Mouse (Mus musculus): Measurements from ENCODE around the gene Mapk8ip2. TPM values are rescaled to one million over a fixed set of nuclear protein-coding genes. Genes with fewer than 3 reads are reported as not detected.

Mapk8ip2 gene
- polyA plus RNA-seq, 1 experiment from 2014 or later, result 61.6 TPM

GRCm38 (mm10) chr15:89480584-89480983, 26.9 kb downstream of the Mapk8ip2 start:
- ATAC-seq (ENCODE audit: low FRiP score, low TSS enrichment), result no peak
- DNase-seq, result no peak
- Histone ChIP-seq H3K4me1 (ENCODE audit: control insufficient read depth, insufficient read depth, low read length) (peaks cover 6% of the 10 kb centered on the region), H3K9ac (replicated peaks; ENCODE audit: low read length) (no peak overlapping the region), H3K4me3 (replicated peaks; ENCODE audit: low read depth, low read length) (no peak overlapping the region), H3K27ac (replicated peaks; ENCODE audit: low read depth, low read length) (no peak overlapping the region), H3K9me3 (ENCODE audit: control insufficient read depth, low read length) (no peaks in the 10 kb centered on the region), H3K27me3 (ENCODE audit: control insufficient read depth, insufficient read depth, low read length) (no peaks in the 10 kb centered on the region), H3K4me2 (ENCODE audit: low read length) (no peak overlapping the region), H3K36me3 (ENCODE audit: control insufficient read depth, insufficient read depth, low read length) (no peaks in the 10 kb centered on the region)
- 90% methylated on average over 8 of the region's 8 CpGs for WGBS

GRCm38 (mm10) chr15:89488182-89488581, 34.5 kb downstream of the Mapk8ip2 start:
- Histone ChIP-seq H3K27ac (replicated peaks; ENCODE audit: low read depth, low read length) (no peak overlapping the region), H3K4me2 (ENCODE audit: low read length) (no peak overlapping the region), H3K9me3 (ENCODE audit: control insufficient read depth, low read length) (no peaks in the 10 kb centered on the region; the same call in 1 of the 2 replicates), H3K9ac (replicated peaks; ENCODE audit: low read length) (no peak overlapping the region), H3K4me3 (replicated peaks; ENCODE audit: low read depth, low read length) (no peak overlapping the region), H3K36me3 (ENCODE audit: control insufficient read depth, insufficient read depth, low read length) (no peaks in the 10 kb centered on the region), H3K4me1 (ENCODE audit: control insufficient read depth, insufficient read depth, low read length) (no peaks in the 10 kb centered on the region), H3K27me3 (ENCODE audit: control insufficient read depth, insufficient read depth, low read length) (no peaks in the 10 kb centered on the region)
- WGBS, result 88% methylated on average over 12 of the region's 12 CpGs
- ATAC-seq (ENCODE audit: low FRiP score, low TSS enrichment), result no peak
- no peak for DNase-seq

- ATAC-seq (ENCODE audit: low FRiP score, low TSS enrichment), result no peak
- Histone ChIP-seq H3K4me2 (ENCODE audit: low read length) (no peak overlapping the region), H3K9ac (replicated peaks; ENCODE audit: low read length) (no peak overlapping the region), H3K9me3 (ENCODE audit: control insufficient read depth, low read length) (no peaks in the 10 kb centered on the region; the same call in 1 of the 2 replicates), H3K4me3 (replicated peaks; ENCODE audit: low read depth, low read length) (no peak overlapping the region), H3K36me3 (ENCODE audit: control insufficient read depth, insufficient read depth, low read length) (no peaks in the 10 kb centered on the region), H3K4me1 (ENCODE audit: control insufficient read depth, insufficient read depth, low read length) (no peaks in the 10 kb centered on the region), H3K27ac (replicated peaks; ENCODE audit: low read depth, low read length) (no peak overlapping the region), H3K27me3 (ENCODE audit: control insufficient read depth, insufficient read depth, low read length) (no peaks in the 10 kb centered on the region)
- 62% methylated on average over 14 of the region's 14 CpGs for WGBS
- DNase-seq, result no peak
Observed at GRCm38 (mm10) chr15:89488611-89489117, 35.0 kb downstream of the Mapk8ip2 start.

DNA sequence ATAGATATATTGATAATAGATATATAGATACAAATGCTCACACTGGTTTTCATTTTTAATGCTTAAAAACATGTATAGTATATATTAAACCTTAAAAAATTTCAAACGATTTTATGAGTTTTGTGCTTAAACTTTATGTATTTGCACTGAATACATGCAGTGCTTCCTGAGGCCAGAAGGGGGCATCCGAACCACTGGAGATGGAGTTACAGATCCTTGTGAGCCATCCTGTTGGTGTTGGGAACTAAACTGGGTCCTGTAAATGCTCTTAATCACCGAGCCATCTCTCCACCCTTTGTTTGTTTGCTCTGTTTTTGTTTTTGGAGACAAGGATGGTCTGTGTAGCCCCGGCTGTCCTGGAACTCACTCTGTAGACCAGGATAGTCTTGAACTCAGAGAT, 41.3 kb downstream of the Mapk8ip2 start:
- no peak for DNase-seq
- peaks cover 10% of the 10 kb centered on the region for H3K4me1 ChIP-seq (ENCODE audit: control insufficient read depth, insufficient read depth, low read length)
- no peak overlapping the region for H3K27ac ChIP-seq (replicated peaks; ENCODE audit: low read depth, low read length)
- 85% methylated on average over 4 of the region's 4 CpGs for WGBS
- H3K36me3 ChIP-seq (ENCODE audit: control insufficient read depth, insufficient read depth, low read length), result no peaks in the 10 kb centered on the region
- no peaks in the 10 kb centered on the region; the same call in 1 of the 2 replicates for H3K9me3 ChIP-seq (ENCODE audit: control insufficient read depth, low read length)
- no peak overlapping the region for H3K4me3 ChIP-seq (replicated peaks; ENCODE audit: low read depth, low read length)
- peaks cover 8% of the 10 kb centered on the region; the same call in 1 of the 2 replicates for H3K27me3 ChIP-seq (ENCODE audit: control insufficient read depth, insufficient read depth, low read length)
- H3K9ac ChIP-seq (replicated peaks; ENCODE audit: low read length), result no peak overlapping the region
- no peak for ATAC-seq (ENCODE audit: low FRiP score, low TSS enrichment)
- no peak overlapping the region for H3K4me2 ChIP-seq (ENCODE audit: low read length)

DNA sequence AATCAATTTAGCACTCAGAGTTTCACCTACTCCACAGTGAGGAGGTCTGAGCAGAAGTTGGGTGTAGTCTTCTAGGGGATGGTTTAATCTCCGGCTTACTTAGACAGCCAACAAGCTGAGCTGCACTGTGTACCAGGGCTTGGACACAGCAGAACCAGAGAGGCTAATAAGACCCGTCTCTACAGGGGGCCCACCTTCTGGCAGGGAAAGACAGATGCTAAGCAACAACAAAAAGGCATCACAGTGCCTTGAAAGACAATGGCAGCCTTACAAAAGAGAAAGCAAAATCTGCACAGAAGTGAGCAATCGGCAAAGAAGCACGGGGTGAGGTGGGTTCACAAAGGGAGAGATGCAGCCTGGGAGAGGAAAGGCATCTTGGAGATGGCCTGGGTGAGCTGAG, 42.4 kb downstream of the Mapk8ip2 start:
- no peaks in the 10 kb centered on the region for H3K36me3 ChIP-seq (ENCODE audit: control insufficient read depth, insufficient read depth, low read length)
- H3K9me3 ChIP-seq (ENCODE audit: control insufficient read depth, low read length), result no peaks in the 10 kb centered on the region; the same call in 1 of the 2 replicates
- H3K4me3 ChIP-seq (replicated peaks; ENCODE audit: low read depth, low read length), result no peak overlapping the region
- 8% methylated on average over 4 of the region's 4 CpGs for WGBS
- ATAC-seq (ENCODE audit: low FRiP score, low TSS enrichment) (no peak), DNase-seq (no peak)
- no peak overlapping the region for H3K9ac ChIP-seq (replicated peaks; ENCODE audit: low read length)
- peaks cover 16% of the 10 kb centered on the region for H3K4me1 ChIP-seq (ENCODE audit: control insufficient read depth, insufficient read depth, low read length)
- no peak overlapping the region for H3K4me2 ChIP-seq (ENCODE audit: low read length)
- peaks cover 8% of the 10 kb centered on the region; the same call in 1 of the 2 replicates for H3K27me3 ChIP-seq (ENCODE audit: control insufficient read depth, insufficient read depth, low read length)
- H3K27ac ChIP-seq (replicated peaks; ENCODE audit: low read depth, low read length), result no peak overlapping the region

DNA sequence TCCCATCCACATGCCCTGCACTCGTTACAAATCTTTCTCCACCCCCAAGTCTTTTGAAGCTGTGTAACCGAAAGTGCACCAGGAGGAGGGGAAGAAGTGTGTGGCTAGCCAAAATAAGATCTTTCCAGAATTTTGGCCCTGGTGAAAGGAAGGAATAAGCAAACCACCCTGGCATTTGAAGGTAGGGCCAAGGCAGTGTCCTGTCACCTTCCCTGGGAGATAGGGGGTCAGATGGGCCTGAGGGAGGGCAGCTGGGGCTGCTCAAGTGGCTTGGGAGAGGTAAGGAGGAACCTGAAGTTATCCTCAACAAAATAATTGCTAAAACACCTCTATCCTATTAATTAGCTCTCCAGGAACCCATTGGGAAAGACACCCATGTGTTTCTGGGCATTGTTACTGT, 43.1 kb downstream of the Mapk8ip2 start:
- no peaks in the 10 kb centered on the region for H3K36me3 ChIP-seq (ENCODE audit: control insufficient read depth, insufficient read depth, low read length)
- ATAC-seq (ENCODE audit: low FRiP score, low TSS enrichment), result no peak
- DNase-seq, result no peak
- no peak overlapping the region for H3K4me2 ChIP-seq (ENCODE audit: low read length)
- no peak overlapping the region for H3K27ac ChIP-seq (replicated peaks; ENCODE audit: low read depth, low read length)
- 32% methylated on average over 2 of the region's 2 CpGs for WGBS
- H3K4me3 ChIP-seq (replicated peaks; ENCODE audit: low read depth, low read length), result no peak overlapping the region
- no peak overlapping the region for H3K9ac ChIP-seq (replicated peaks; ENCODE audit: low read length)
- peaks cover 11% of the 10 kb centered on the region; the same call in 1 of the 2 replicates for H3K27me3 ChIP-seq (ENCODE audit: control insufficient read depth, insufficient read depth, low read length)
- H3K4me1 ChIP-seq (ENCODE audit: control insufficient read depth, insufficient read depth, low read length), result peaks cover 16% of the 10 kb centered on the region
- H3K9me3 ChIP-seq (ENCODE audit: control insufficient read depth, low read length), result no peaks in the 10 kb centered on the region; the same call in 1 of the 2 replicates

DNA sequence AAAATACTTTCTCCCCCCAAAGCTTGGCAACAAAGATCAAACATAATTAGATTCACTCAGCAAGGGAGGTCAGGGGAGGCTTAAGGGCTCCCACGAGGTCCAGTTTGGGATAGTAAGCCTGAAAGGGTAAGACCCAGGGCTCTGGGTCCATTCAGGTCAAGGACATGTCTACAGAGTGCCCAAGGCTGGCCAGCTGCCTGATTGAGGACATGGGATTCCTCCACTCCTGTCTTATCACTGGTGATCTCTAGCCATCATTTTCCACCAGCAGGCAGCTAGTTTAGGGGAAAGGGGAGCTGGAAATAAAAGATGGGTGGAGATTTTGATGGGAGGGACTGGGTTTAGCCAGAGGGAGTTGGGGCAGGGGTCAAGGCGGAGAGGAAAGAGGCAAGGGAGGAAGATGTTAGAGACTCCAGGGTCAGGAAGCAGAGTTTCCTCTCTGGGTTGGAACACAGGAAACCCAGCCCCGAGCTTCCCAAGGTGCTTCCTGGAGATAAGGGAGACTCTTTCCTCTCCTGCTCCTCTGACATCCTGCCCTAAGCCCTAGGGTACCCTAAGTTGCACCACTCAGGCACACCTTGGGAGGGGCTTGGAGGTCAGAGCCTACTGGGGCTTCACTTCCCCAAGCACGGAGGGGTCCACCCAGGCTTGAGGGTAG, 43.8 kb downstream of the Mapk8ip2 start:
- 27% methylated on average over 4 of the region's 4 CpGs for WGBS
- no peak for DNase-seq

GRCm38 (mm10) chr15:89498049-89498960, 44.6 kb downstream of the Mapk8ip2 start:
- Histone ChIP-seq H3K4me3 (replicated peaks; ENCODE audit: low read depth, low read length) (peak overlapping the region; percentile 73), H3K4me2 (ENCODE audit: low read length) (peak overlapping the region; percentile 90), H3K9me3 (ENCODE audit: control insufficient read depth, low read length) (no peaks in the 10 kb centered on the region), H3K9ac (replicated peaks; ENCODE audit: low read length) (peak overlapping the region; percentile 79), H3K4me1 (ENCODE audit: control insufficient read depth, insufficient read depth, low read length) (peaks cover 16% of the 10 kb centered on the region), H3K27ac (replicated peaks; ENCODE audit: low read depth, low read length) (no peak overlapping the region; the same call in 1 of the 2 replicates), H3K36me3 (ENCODE audit: control insufficient read depth, insufficient read depth, low read length) (peaks cover 4% of the 10 kb centered on the region; the same call in 1 of the 2 replicates), H3K27me3 (ENCODE audit: control insufficient read depth, insufficient read depth, low read length) (peaks cover 11% of the 10 kb centered on the region; the same call in 1 of the 2 replicates)
- ATAC-seq (ENCODE audit: low FRiP score, low TSS enrichment), result 0 out of 2 replicates have a peak, but pooled peaks have one; percentile 5
- 4% methylated on average over 41 of the region's 41 CpGs for WGBS
- DNase-seq, result peak; percentile 82

More for the DNA sequence above, 43.8 kb downstream of the Mapk8ip2 start:
- ATAC-seq (ENCODE audit: low FRiP score, low TSS enrichment), result no peak
- no peaks in the 10 kb centered on the region; the same call in 1 of the 2 replicates for H3K9me3 ChIP-seq (ENCODE audit: control insufficient read depth, low read length)
- H3K4me3 ChIP-seq (replicated peaks; ENCODE audit: low read depth, low read length), result no peak overlapping the region
- H3K36me3 ChIP-seq (ENCODE audit: control insufficient read depth, insufficient read depth, low read length), result no peaks in the 10 kb centered on the region
- H3K4me2 ChIP-seq (ENCODE audit: low read length), result no peak overlapping the region
- H3K27me3 ChIP-seq (ENCODE audit: control insufficient read depth, insufficient read depth, low read length), result peaks cover 11% of the 10 kb centered on the region; the same call in 1 of the 2 replicates
- H3K4me1 ChIP-seq (ENCODE audit: control insufficient read depth, insufficient read depth, low read length), result peaks cover 16% of the 10 kb centered on the region
- no peak overlapping the region for H3K9ac ChIP-seq (replicated peaks; ENCODE audit: low read length)
- no peak overlapping the region for H3K27ac ChIP-seq (replicated peaks; ENCODE audit: low read depth, low read length)
